Mouse (Mus musculus) MEL-GATA-1-ER (cell line): ENCODE results near the gene Acot7.

ENCODE experiments used
- DNase-seq: peaks from one replicate; pipeline ENCODE4 v3.0.0-alpha.2; 2012; ENCODE audit warnings: low read depth; ENCODE audit errors: extremely low read depth

Acot7 gene

DNA sequence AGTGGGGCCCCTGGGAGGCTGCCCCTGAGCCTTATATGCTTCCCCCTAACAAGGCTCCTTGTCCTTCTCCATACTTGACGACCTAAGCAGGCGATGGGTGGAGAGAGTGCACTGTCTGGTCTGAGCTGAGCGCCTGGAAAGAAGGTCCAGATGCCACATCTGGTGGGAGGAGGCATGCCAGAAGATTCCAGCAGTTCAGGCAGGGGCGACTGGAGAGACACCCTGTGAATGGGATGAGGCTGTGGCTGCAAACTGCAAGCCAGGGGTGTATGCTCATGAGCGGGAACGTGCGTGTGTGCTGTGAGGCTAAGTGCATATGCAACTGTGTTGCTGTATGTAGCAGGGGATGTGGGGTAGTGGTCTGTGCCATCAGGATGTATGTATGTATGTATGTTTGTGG lies 94.1 kb downstream of the Acot7 start:
- no peak for DNase-seq

GRCm38 (mm10) chr4:152272449-152273049 lies 94.6 kb downstream of the Acot7 start:
- no peak for DNase-seq

- DNase-seq: no peak
Observed at GRCm38 (mm10) chr4:152273191-152273590, 95.3 kb downstream of the Acot7 start.

GRCm38 (mm10) chr4:152273621-152274236 lies 95.8 kb downstream of the Acot7 start, which contains the start of gene Gpr153:
Gene Gpr153 (plus strand): TSS chr4:152274232.
- no peak for DNase-seq

GRCm38 (mm10) chr4:152274681-152275131 lies 96.8 kb downstream of the Acot7 start:
- DNase-seq: no peak

DNA sequence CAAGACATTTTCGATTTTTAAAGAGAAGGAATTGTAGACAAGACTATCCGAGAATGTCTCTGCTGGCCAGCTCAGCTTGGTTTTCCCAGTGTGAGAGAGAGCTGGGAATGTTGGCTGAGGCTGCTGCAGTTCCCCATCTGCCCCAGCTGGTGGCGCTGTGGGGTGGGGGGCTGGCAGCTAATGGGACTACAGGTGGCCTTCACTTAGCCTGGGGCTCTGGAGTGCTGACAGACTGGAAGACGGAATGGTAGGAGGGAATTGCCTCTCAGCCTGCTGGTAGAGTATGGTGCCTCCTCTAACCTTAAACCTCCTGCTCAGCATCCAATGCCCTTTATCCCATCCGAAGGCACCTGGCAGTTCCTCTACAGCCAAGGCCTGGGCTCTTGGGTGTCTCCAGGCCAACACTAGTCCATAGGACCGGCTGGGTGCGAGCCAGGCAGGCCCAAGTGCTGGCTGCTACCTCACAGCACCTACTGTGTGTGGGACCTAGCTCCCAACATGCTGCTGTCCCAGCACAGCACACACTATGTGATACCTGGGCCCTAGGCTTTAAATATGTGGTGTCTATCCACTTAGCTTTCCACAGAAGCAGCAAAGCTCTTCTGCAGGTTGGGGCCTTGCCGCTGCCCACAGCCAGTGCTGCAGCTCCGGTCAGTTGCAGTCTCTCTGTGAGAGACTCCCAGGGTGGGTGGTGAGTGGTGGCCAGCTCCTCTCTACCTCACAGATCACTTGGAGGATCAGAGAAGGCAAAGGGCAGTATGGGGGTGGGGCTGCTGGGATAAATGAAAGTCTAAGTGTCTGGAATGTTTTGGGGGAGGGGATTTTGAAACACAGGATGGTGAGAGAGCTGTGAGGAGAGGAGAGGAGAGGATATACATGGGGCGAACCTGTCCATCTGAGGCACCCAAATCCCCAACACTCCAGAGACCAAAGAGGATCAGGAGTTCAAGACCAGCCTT lies 98.7 kb downstream of the Acot7 start:
- DNase-seq: no peak

DNA sequence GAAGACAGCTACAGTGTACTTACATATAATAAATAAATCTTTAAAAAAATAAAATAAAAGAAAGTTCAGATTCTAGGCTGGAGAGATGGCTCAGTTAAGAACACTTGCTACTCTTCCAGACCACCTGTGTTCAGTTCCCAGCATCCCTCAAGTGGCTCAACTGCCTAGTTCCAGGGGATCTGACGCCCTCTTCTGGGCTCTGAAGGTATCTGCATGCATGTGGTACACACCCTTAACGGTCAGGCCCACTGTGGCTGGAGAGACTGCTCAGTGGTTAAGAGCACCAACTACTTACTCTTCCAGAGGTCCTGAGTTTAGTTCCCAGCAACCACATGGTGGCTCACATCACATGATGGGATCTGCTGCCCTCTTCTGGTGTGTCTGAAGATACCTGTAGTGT lies 100.0 kb downstream of the Acot7 start:
- no peak for DNase-seq

DNA sequence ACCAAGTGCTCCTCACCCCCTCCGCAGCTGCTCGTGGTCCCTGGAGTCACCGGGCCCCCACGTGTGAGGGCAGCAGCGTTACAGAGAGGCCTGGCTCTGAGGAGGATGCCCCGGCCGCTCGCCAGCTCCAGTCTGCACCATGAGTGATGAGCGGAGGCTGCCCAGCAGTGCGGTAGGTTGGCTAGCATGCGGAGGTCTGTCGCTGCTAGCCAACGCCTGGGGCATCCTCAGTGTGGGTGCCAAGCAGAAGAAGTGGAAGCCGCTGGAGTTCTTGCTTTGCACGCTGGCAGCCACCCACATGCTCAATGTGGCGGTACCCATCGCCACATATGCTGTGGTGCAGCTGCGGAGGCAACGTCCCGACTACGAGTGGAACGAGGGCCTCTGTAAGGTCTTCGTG lies 101.1 kb downstream of the Acot7 start:
- DNase-seq: no peak

- DNase-seq: no peak
Observed at GRCm38 (mm10) chr4:152281601-152282000, 103.7 kb downstream of the Acot7 start.

DNA sequence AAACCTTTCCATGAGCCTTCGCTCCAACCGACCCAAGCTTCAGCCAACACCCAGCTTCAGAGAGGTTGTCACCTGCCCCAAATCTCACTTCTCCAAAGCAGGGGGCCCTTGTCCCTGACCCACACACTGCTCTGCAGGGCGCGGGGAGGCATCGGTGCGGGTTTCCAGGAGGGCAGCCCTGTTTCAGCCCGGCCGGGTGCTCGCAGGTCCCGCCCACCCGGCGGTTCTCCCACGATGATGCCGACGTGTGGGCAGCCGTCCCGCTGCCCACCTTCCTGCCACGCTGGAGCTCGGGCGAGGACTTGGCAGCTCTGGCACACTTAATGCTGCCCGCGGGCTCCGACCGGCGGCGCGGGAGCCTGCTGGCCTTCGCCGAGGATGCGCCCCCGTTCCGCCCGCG lies 104.8 kb downstream of the Acot7 start:
- DNase-seq: no peak

DNA sequence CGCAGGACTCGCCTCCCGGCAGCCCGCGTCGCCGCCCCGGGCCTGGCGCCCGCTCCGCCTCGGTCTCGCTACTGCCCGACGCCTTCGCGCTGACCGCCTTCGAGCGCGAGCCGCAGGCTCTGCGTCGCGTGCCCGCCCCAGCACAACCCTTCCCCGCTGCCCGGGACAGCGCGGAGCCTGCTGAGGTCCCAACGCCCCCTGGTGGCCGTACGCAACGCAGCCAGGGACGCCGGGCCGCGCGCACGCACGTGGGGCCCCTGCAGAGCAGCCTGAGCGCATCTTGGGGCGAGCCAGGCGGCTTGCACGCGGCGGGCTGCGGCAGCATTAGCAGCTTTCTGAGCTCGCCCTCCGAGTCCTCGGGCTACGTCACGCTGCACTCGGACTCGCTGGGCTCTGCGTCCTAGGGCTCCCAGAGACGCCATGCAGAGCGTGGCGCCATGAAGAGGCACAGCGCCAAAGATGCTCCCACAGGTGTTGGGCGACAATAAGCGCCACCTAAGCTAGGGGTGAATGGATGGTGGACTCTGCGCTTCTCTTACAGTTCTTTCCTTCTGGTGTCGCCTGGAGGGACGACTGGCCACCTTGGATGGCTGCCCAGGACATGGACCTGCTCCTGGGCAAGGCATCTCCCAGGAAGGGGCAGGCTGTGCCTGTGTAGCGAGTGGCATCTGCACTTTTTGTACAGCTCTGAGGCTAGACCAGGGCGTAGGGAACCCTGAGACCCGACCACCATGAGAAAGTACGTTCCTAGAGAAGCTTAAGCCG lies 105.4 kb downstream of the Acot7 start:
- DNase-seq: no peak

DNA sequence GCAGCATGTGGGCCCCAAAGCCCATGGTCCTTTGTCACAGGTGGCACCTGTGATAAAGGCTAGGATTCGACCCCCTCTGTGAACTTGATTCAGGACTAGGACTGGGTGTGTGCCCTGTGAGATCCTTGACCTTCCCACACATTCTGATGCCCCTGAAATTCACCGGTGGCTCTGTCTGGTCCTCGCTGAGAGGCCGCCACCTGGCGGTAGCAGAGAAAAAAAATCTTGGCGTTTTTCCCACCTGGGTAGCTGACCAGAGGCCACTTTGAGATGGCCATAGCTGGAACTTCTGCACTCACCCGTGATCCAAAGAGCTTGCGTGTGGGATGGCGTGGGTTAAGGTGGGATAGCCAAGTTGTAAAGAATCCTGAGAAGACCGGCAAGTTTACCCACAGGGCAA lies 107.6 kb downstream of the Acot7 start:
- no peak for DNase-seq

- no peak for DNase-seq
Observed at GRCm38 (mm10) chr4:152286183-152286582, 108.2 kb downstream of the Acot7 start.

DNA sequence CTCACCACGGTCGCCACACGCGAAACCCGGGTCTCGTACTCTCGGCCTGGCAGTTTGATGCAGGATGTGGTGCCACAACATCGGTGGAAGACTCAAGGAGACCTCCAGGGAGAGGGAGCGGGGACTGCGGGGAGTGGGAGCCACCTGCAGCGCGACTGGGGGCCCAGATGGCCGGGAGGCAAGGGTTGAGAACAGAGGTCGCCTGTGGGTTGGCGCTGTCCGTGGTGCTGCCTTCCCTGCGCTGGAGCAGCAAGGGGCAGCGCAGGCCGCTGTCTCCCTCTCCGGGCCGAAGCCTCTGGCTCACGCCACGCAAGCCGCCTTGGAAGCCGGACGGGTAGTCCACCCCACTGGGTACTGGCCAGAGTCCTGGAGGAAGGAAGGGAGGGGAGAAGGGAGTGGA lies 109.0 kb downstream of the Acot7 start:
- no peak for DNase-seq

DNA sequence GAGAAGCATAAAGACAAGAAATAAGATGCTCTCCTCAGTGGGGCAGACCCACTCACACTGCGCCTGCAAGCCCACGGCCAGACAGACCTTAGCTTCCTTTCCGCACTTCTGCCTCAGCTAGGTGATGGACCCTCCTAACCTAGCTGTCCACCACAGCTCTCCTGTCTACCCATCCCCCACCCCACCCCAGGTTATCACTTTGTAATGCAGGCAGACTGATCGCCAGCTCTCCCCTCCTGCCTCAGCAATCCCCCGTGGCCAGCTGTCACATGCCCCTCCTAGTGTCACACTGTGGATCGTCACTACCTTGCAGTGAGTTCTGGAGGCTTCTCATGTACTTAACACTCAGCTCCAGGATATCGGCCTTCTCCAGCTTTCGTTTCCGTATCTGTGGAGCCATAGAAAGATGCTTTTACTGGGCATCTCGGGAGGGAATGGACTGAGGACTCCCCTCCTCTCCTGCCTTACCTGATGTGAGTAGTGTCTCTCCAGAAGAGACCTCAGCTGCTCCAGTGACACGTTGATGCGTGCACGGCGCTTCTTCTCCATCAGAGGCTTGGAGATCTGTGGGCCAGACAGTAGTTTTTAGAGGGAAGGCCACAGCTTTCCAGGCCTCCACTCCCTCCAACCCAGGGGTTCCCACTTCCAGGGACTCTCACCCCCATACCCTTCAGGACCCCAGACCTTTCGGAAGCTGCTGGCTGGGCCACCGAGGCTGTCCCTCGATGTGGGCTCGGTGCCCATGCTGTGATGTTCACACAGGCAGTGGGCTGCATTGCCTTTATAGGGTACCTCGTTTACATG lies 109.6 kb downstream of the Acot7 start:
- DNase-seq: no peak

DNA sequence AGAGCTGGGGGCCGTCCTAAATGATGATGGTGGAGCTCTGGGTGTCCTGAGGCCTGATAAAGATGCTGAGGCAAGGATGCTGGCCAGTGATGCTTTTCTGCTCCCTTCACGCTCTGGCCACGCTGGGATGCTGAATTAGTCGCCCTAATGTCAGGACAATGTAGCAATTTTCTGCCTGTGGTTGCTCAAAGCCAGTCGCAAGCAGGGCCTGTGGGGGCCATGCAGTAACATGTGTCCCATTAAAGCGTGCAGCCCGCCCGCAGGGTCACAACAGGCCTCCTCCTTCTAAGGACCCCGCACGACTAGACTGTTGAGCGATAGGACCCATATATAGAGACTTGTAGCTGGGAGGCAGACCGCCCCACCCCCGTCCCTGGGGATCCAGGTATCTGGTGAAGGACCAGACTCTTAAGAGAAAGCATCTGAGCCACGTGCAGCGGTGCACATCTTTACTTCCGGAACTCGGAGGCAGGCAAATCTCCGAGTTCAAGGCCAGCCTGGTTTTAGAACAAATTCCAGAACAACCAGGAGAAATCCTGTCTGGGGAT lies 110.5 kb downstream of the Acot7 start:
- DNase-seq: no peak

DNA sequence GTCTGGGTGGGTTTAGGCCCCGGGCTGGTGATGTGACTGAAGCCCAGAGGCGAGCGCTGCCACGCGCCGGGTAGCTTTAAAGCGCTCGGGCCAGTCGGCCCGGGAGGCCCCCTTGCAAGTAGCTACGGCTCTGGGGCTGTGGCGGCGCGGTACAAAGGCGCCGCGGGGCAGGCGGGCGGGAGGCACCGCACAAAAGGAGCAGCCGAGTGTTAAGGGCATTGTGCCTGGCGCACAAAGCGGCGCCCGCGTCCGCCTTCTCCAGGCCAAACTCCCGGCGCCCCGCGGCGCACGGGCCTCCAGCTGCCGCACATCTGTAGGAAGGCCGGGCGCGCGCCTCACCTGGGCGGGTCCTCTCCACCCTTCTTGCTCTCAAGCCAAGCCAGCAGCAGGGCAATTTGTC lies 112.5 kb downstream of the Acot7 start:
- DNase-seq: no peak

- DNase-seq: no peak
Observed at GRCm38 (mm10) chr4:152290991-152291390, 113.1 kb downstream of the Acot7 start.

GRCm38 (mm10) chr4:152291562-152291961 lies 113.6 kb downstream of the Acot7 start, which contains the start of gene Hes3:
Gene Hes3 (minus strand): TSS chr4:152291662.
- DNase-seq: no peak

DNA sequence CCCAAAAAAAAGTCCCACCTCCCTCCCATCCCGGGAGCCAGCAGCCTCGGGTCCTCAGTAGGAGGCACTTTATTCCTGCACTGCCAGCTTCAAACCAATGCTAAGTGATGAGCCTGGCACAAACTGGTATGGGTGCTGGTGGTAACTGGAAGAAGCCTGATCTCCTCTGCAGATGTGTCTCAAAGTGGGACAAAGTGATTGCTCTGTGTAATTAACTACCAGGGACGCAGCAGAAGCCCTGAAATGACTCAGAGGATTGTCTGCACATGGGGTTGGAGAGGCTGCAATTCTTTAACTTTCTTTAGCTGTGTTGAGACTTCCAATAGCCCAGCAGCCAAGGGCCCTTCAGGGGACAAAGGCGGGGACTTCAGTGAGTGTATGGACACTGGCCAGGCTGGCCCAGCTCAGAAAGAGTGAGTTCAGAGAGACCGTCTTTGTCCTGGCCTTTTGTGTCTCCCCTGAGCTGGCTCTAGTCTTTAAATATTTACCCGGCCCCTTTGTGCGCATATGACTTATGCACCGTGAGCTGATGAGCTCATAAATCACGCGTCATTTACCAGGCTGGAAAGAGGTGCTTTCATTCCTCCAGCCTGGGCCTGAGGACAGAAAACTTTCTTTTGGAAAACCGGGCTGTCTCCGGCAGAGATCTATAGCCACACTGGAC lies 114.3 kb downstream of the Acot7 start:
- DNase-seq: no peak
